Mouse (Mus musculus) myocyte (in vitro differentiated cells): ENCODE data around the gene Nkd2. TPM values are rescaled to one million over a fixed set of nuclear protein-coding genes. Genes with fewer than 3 reads are reported as not detected.

Experiments
- H3K27me3 ChIP-seq: one replicate; pipeline ENCODE4 v1.6.1; 2011; ENCODE audit not compliant: control insufficient read depth, insufficient read depth, insufficient read length
- H3K36me3 ChIP-seq: one replicate; pipeline ENCODE4 v1.6.1; 2011; ENCODE audit not compliant: control insufficient read depth, insufficient read depth
- H3K4me2 ChIP-seq: one replicate; pipeline ENCODE4 v1.6.1; 2011; ENCODE audit warnings: low read depth, control low read depth
- H3K4me3 ChIP-seq: one replicate; pipeline ENCODE4 v1.5.1; 2011; ENCODE audit warnings: mild to moderate bottlenecking, control low read depth, moderate library complexity
- H3K79me2 ChIP-seq: one replicate; pipeline ENCODE4 v1.6.1; 2011; ENCODE audit not compliant: control insufficient read depth, insufficient read depth
- H3ac ChIP-seq: one replicate; pipeline ENCODE4 v1.6.1; 2011; ENCODE audit not compliant: control insufficient read depth, insufficient read length
- CEBPB ChIP-seq: IDR thresholded peaks from 2 replicates; pipeline ENCODE4 v1.6.1; 2011; ENCODE audit warnings: mild to moderate bottlenecking, moderate library complexity; ENCODE audit not compliant: poor library complexity, insufficient read depth, severe bottlenecking
- E2F4 ChIP-seq: IDR thresholded peaks from one replicate; pipeline ENCODE4 v1.6.1; 2011; ENCODE audit warnings: mild to moderate bottlenecking, control low read depth, moderate library complexity; ENCODE audit not compliant: insufficient read depth
- MAX ChIP-seq: IDR thresholded peaks from one replicate; pipeline ENCODE4 v1.6.1; 2011; ENCODE audit warnings: low read depth, mild to moderate bottlenecking, control low read depth
- MYOD1 ChIP-seq, 3 experiments: IDR thresholded peaks; one replicate each; pipeline ENCODE4 v1.6.1; 2011; ENCODE audit warnings: control low read depth in 2 of 3, low read depth in 2 of 3, mild to moderate bottlenecking in 2 of 3, moderate library complexity in 1 of 3; ENCODE audit not compliant: insufficient read length in 2 of 3, control insufficient read depth in 1 of 3
- MYOG ChIP-seq, 3 experiments: IDR thresholded peaks; one replicate each; pipeline ENCODE4 v1.6.1; 2011; ENCODE audit warnings: control low read depth in 2 of 3, low read depth in 2 of 3, mild to moderate bottlenecking in 2 of 3; ENCODE audit not compliant: insufficient read length in 2 of 3, control insufficient read depth in 1 of 3, insufficient read depth in 1 of 3
- POLR2A ChIP-seq: IDR thresholded peaks from one replicate; pipeline ENCODE4 v1.6.1; 2011; ENCODE audit warnings: low read depth, mild to moderate bottlenecking, control low read depth, moderate library complexity; ENCODE audit not compliant: insufficient read length
- POLR2AphosphoS2 ChIP-seq: IDR thresholded peaks from one replicate; pipeline ENCODE4 v1.6.1; 2011; ENCODE audit warnings: low read depth, control low read depth; ENCODE audit not compliant: insufficient read length
- REST ChIP-seq: IDR thresholded peaks from one replicate; pipeline ENCODE4 v1.6.1; 2011; ENCODE audit warnings: mild to moderate bottlenecking, control low read depth, moderate library complexity; ENCODE audit not compliant: insufficient read depth, insufficient read length
- SRF ChIP-seq: IDR thresholded peaks from one replicate; pipeline ENCODE4 v1.6.1; 2011; ENCODE audit warnings: low read depth; ENCODE audit not compliant: control insufficient read depth, insufficient read length
- TCF12 ChIP-seq: IDR thresholded peaks from one replicate; pipeline ENCODE4 v1.6.1; 2011; ENCODE audit warnings: mild to moderate bottlenecking, control low read depth; ENCODE audit not compliant: poor library complexity, insufficient read depth, severe bottlenecking
- TCF3 ChIP-seq: IDR thresholded peaks from one replicate; pipeline ENCODE4 v1.6.1; 2011; ENCODE audit warnings: low read depth, control low read depth; ENCODE audit not compliant: insufficient read length
- USF1 ChIP-seq: IDR thresholded peaks from one replicate; pipeline ENCODE4 v1.6.1; 2011; ENCODE audit warnings: low read depth, mild to moderate bottlenecking, control low read depth, moderate library complexity
- polyA plus RNA-seq: library from polyadenylated mRNA; unstranded; fragments of >200 nt; fragmentation: generic; extraction: Trizol; gene quantifications from one replicate; pipeline ENCODE4 v1.2.1, GENCODE M21; 2012; ENCODE audit warnings: missing spikeins

Gene Nkd2
- polyA plus RNA-seq, 1 experiment, result 0.05 TPM

DNA sequence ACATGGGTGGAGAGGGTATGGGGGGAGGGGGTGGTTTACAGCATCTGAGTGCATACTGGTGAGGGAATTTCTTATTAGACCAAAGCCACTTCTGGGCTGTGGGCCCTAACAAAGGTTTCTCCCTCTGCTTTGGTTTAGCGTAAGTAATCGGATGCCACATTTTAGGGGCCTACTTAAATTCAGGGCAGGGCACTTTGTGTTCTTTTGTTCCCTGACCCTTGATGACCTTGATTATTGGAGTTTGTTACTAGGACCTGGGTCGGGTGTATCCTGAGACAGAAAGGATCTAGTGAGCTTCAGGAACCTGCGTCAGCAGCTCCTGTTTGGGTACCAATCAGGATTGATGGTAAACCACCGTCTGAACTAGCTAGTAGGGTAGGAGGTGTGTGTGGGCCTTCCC lies 64.9 kb downstream of the Nkd2 start:
- Histone ChIP-seq H3K4me2 (no peak overlapping the region), H3K4me3 (no peak overlapping the region), H3K36me3 (peaks cover 24% of the 10 kb centered on the region), H3ac (no peak overlapping the region), H3K27me3 (no peaks in the 10 kb centered on the region), H3K79me2 (peaks cover 29% of the 10 kb centered on the region)
- TF ChIP-seq REST (no peak), SRF (no peak), TCF12 (no peak), USF1 (no peak), E2F4 (no peak), MYOG (IDR thresholded peaks at IDR 0.05; ENCODE audit: control insufficient read depth in 1 of 3, insufficient read depth in 1 of 3, insufficient read length in 2 of 3, low read depth in 2 of 3) (no peak), MYOD1 (IDR thresholded peaks at IDR 0.05; ENCODE audit: control insufficient read depth in 1 of 3, insufficient read length in 2 of 3, low read depth in 2 of 3) (no peak), POLR2A (no peak), CEBPB (no peak), POLR2AphosphoS2 (no peak), TCF3 (no peak)

DNA sequence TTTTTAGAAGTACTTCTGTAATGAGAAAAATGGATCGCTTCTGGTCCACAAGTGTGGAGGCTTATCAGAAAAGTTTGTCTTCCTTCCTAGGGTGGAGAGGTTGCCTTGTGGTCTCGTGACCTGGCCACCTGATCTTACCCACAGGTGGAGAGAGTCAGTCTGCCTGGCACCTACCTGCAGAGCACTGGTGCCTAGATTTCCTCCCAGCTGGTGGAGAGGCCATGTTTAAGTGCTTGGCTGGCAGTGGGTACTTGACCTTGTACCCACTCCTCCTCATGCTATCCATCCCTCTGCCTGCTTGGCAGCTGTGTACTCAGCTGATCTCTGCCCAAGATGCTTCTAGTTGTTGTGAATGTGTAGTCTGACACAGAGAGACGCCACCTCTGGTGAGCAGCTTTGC lies 69.9 kb downstream of the Nkd2 start:
- Histone ChIP-seq H3ac (no peak overlapping the region), H3K36me3 (no peaks in the 10 kb centered on the region), H3K4me2 (no peak overlapping the region), H3K4me3 (no peak overlapping the region), H3K79me2 (peaks cover 65% of the 10 kb centered on the region), H3K27me3 (no peaks in the 10 kb centered on the region)
- TF ChIP-seq POLR2AphosphoS2, result no peak
- no peak for TF ChIP-seq SRF
- TF ChIP-seq POLR2A, result no peak
- no peak for TF ChIP-seq TCF3
- TF ChIP-seq TCF12, result no peak
- no peak for TF ChIP-seq REST
- no peak for TF ChIP-seq CEBPB

DNA sequence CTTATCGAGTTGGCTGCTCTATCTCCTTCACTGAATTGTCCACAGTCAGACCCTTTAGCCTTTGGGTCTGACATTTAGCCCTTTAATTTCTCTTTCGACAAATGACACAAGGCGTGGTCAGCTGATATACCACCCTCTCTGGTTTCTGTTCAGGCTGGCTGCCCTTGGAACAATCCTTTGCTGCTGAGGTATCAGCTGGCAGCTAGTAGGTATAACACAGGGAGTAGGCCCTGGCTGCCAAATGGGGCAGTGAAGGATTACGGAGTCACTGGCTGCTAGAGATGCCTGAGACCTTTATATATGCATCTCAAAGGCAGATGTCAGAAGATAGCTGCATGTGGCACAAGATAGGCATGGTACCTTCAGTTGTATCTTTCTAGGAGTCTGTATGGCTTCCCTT lies 71.6 kb downstream of the Nkd2 start:
- H3K36me3 ChIP-seq, result no peaks in the 10 kb centered on the region
- no peak for TF ChIP-seq REST
- TF ChIP-seq USF1, result no peak
- TF ChIP-seq POLR2A, result no peak
- TF ChIP-seq CEBPB, result no peak
- no peak for TF ChIP-seq E2F4
- no peak for TF ChIP-seq MAX
- TF ChIP-seq MYOD1 (IDR thresholded peaks at IDR 0.05; ENCODE audit: control insufficient read depth in 1 of 3, insufficient read length in 2 of 3, low read depth in 2 of 3), result no peak
- no peak for TF ChIP-seq POLR2AphosphoS2
- no peak for TF ChIP-seq MYOG (IDR thresholded peaks at IDR 0.05; ENCODE audit: control insufficient read depth in 1 of 3, insufficient read depth in 1 of 3, insufficient read length in 2 of 3, low read depth in 2 of 3)
- no peak for TF ChIP-seq SRF
- TF ChIP-seq TCF3, result no peak
- no peak for TF ChIP-seq TCF12
- no peak overlapping the region for H3ac ChIP-seq
- H3K4me2 ChIP-seq, result no peak overlapping the region
- H3K4me3 ChIP-seq, result no peak overlapping the region
- no peaks in the 10 kb centered on the region for H3K27me3 ChIP-seq
- H3K79me2 ChIP-seq, result peaks cover 71% of the 10 kb centered on the region

DNA sequence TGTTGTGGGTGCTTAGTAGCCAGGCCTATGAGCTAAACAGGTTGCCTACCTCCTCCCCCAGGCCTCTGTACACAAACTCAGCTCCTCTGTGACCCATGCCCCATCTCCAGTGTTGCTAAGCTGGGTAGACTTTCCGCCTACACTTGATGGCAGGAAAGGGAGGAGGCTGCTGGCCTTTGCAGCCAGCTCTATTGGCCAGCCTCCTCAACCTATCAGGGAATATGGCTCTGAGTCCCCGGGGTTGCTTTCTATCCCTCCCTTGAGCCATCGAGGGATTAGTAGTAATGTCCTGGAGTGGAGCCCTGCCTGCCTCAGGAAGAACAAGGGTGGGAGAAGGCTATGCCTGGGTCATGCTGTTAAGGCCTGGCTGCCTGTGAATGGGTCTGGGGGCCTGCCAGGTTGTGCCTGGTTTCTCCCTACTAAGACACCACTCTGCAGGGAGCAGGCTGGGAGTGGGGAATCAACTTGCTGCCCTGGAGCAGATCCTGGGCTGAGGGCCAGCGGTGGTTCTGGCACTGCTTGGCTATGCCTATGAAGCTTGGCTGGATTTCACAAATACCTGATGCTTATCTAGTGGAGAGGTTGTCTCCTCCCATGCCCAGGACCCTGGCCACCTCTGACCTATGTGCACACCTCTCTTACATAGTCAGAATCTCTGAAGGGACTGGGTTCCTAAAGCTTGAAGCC lies 73.8 kb downstream of the Nkd2 start:
- no peak overlapping the region for H3K4me3 ChIP-seq
- H3K79me2 ChIP-seq, result peaks cover 81% of the 10 kb centered on the region
- H3K27me3 ChIP-seq, result no peaks in the 10 kb centered on the region
- no peak overlapping the region for H3ac ChIP-seq
- TF ChIP-seq TCF12, result no peak
- no peak for TF ChIP-seq MYOD1 (IDR thresholded peaks at IDR 0.05; ENCODE audit: control insufficient read depth in 1 of 3, insufficient read length in 2 of 3, low read depth in 2 of 3)
- TF ChIP-seq TCF3, result no peak
- no peak for TF ChIP-seq MAX
- TF ChIP-seq POLR2AphosphoS2, result no peak
- no peak for TF ChIP-seq USF1
- TF ChIP-seq REST, result no peak
- TF ChIP-seq MYOG (IDR thresholded peaks at IDR 0.05; ENCODE audit: control insufficient read depth in 1 of 3, insufficient read depth in 1 of 3, insufficient read length in 2 of 3, low read depth in 2 of 3), result no peak
- TF ChIP-seq POLR2A, result no peak
- no peak for TF ChIP-seq SRF
- TF ChIP-seq CEBPB, result no peak
- no peak for TF ChIP-seq E2F4
- no peak overlapping the region for H3K4me2 ChIP-seq
- H3K36me3 ChIP-seq, result no peaks in the 10 kb centered on the region

DNA sequence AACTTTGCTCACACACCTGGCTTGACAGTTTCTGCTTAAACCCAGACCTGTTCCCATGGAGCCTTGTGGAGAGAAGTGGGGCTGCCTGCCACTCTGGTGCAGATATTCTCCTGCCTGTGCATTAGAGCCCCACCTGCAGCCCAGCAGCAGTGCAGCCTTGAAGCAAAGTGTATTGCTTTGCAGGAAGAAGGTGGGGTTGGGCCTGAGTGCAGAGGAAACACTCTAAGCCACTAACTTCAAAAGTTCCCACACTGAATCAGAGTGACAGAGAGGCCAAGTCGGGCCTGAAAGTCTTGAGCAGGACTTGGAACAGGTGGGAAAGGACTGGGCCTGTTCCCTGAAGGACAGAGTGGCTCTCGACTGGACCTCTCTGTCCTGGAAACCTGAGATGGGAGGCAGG lies 74.8 kb downstream of the Nkd2 start:
- Histone ChIP-seq H3K4me3 (no peak overlapping the region), H3K4me2 (no peak overlapping the region), H3K79me2 (peaks cover 82% of the 10 kb centered on the region), H3ac (no peak overlapping the region), H3K36me3 (no peaks in the 10 kb centered on the region), H3K27me3 (no peaks in the 10 kb centered on the region)
- TF ChIP-seq E2F4 (no peak), TCF3 (no peak)
